Mouse (Mus musculus) forebrain, embryonic 14.5 days (tissue): ENCODE data around the gene Pex11b. TPM values are rescaled to one million over a fixed set of nuclear protein-coding genes. Genes with fewer than 3 reads are reported as not detected.
A peak's percentile ranks its signal among the peaks of the same experiment; 100 is the strongest.
"Not testable (repeated sequence)": the region's sequence is repeated elsewhere in the genome, so short reads cannot be mapped to it uniquely, and the experiment has no call there.

ENCODE experiments used
- ATAC-seq: fragments of 200-750 bp; cut with Nextera tagmentation; 2 replicates; pipeline ENCODE4 v1.8.0; 2017; ENCODE audit warnings: mild to moderate bottlenecking, moderate library complexity
- DNase-seq: peaks from one replicate; pipeline ENCODE4 v3.0.0-alpha.2; 2015; ENCODE audit warnings: low spot score
- H3K27ac ChIP-seq: fragments of 300-500 bp; sonication (generic); 2 replicates; pipeline ENCODE4 v1.5.1; 2014; ENCODE audit warnings: low read depth, mild to moderate bottlenecking, control low read depth, low read length, moderate library complexity
- H3K27me3 ChIP-seq: fragments of 300-500 bp; sonication (generic); replicated peaks from 2 replicates; pipeline ENCODE4 v1.6.1; 2014; ENCODE audit warnings: low read length, control low read depth, mixed read lengths; ENCODE audit not compliant: control insufficient read depth, insufficient read depth
- H3K36me3 ChIP-seq: fragments of 300-500 bp; sonication (generic); 2 replicates; pipeline ENCODE4 v1.6.1; 2014; ENCODE audit warnings: low read length, control low read depth; ENCODE audit not compliant: control insufficient read depth, insufficient read depth
- H3K4me1 ChIP-seq: fragments of 300-500 bp; sonication (generic); 2 replicates; pipeline ENCODE4 v1.6.1; 2014; ENCODE audit warnings: antibody characterized with exemption, low read length, control low read depth; ENCODE audit not compliant: control insufficient read depth, insufficient read depth
- H3K4me2 ChIP-seq: fragments of 300-500 bp; sonication (generic); 2 replicates; pipeline ENCODE4 v1.6.1; 2014; ENCODE audit warnings: mild to moderate bottlenecking, control low read depth, low read length
- H3K4me3 ChIP-seq: fragments of 300-500 bp; sonication (generic); 2 replicates; pipeline ENCODE4 v1.5.1; 2014; ENCODE audit warnings: low read depth, low read length, control low read depth
- H3K9ac ChIP-seq: fragments of 300-500 bp; sonication (generic); 2 replicates; pipeline ENCODE4 v1.6.1; 2014; ENCODE audit warnings: mild to moderate bottlenecking, low read length, control low read depth, moderate library complexity
- H3K9me3 ChIP-seq: fragments of 300-500 bp; sonication (generic); replicated peaks from 2 replicates; pipeline ENCODE4 v1.6.1; 2016; ENCODE audit warnings: low read length, control low read depth, mixed read lengths; ENCODE audit not compliant: control insufficient read depth
- WGBS: fragments of 180-500 bp; shearing (Covaris S2); extraction: QIAGEN DNeasy Blood & Tissue Kit; methylation state at CpG from one replicate; pipeline ENCODE4 v1.1.7; 2014; 5-methylcytosine and 5-hydroxymethylcytosine counted together
- polyA plus RNA-seq: library from polyadenylated mRNA; unstranded; fragments of >200 nt; fragmentation: Nextera tagmentation; extraction: Ambion mirVana; gene quantifications from 2 replicates; pipeline ENCODE4 v1.2.1, GENCODE M21; 2014

The Pex11b gene
- polyA plus RNA-seq, 1 experiment from 2014 or later: 64.4 TPM

DNA sequence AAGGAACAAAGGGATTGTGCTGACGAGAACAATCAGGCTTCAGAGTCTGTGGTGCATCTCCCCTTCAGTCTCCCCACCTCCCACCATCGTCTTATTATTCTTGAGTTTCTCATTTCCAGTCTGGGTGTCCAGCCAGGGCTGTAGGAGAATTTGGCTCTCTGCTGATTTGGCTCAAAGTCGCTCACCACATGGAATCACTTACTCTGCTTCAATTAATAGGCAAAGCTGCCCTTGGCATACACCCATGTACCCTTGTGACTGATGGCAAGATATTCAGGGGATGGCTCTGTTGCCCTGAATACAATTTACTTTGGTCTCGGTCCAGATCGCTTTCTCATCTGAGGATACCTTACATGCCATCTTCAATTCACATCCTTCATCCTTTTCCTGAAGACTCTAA lies 31.9 kb upstream of the Pex11b start:
- Histone ChIP-seq H3K9ac (peak overlapping the region; percentile 90), H3K4me2 (peak overlapping the region; percentile 69), H3K4me3 (peak overlapping the region; percentile 82), H3K36me3 (no peaks in the 10 kb centered on the region), H3K27me3 (no peaks in the 10 kb centered on the region), H3K9me3 (no peaks in the 10 kb centered on the region), H3K27ac (peak overlapping the region; percentile 96), H3K4me1 (peaks cover 46% of the 10 kb centered on the region)
- WGBS: 35% methylated on average over 5 of the region's 5 CpGs
- ATAC-seq: no peak
- peak; percentile 63 for DNase-seq

DNA sequence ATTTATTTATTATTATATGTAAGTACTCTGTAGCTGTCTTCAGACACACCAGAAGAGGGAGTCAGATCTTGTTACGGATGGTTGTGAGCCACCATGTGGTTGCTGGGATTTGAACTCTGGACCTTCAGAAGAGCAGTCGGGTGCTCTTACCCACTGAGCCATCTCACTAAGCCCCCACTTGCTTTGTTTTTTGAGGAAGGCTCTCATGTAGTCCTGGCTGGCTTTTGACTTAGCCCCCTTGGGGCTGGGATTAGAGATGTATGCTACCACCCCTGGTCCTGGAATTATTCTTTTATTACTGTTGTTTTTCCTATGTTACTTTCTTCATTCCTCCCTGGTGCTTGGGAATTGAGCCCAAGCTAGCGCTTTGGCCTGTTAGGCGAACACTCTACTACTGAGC lies 29.2 kb upstream of the Pex11b start:
- not testable (repeated sequence) for DNase-seq, H3K4me3 ChIP-seq, H3K9me3 ChIP-seq, H3K9ac ChIP-seq, ATAC-seq, H3K36me3 ChIP-seq, H3K27ac ChIP-seq, H3K4me2 ChIP-seq, H3K27me3 ChIP-seq
- 84% methylated on average over 4 of the region's 4 CpGs for WGBS
- peaks cover 36% of the 10 kb centered on the region for H3K4me1 ChIP-seq

DNA sequence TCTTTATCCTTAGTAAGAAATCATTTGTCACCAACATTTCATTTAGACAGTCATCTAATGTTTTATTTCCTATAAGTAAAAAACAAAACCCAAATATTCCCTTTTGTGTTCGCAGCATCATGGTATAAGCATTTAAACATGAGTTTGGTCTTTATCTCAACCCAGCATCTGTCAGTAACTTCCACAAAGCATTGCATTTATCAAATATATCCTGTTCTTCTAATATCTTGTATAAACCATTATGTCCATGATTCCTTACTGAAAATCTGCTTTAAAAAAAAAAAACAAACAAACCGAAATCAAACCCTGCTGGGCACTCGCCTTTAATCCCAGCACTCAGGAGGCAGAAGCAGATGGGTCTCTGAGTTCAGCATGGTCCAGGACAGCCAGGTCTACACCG lies 28.6 kb upstream of the Pex11b start:
- 91% methylated on average over 4 of the region's 4 CpGs for WGBS
- Histone ChIP-seq H3K27me3 (no peaks in the 10 kb centered on the region), H3K4me2 (no peak overlapping the region), H3K4me1 (peaks cover 36% of the 10 kb centered on the region), H3K4me3 (no peak overlapping the region), H3K36me3 (no peaks in the 10 kb centered on the region), H3K9ac (no peak overlapping the region), H3K9me3 (no peaks in the 10 kb centered on the region), H3K27ac (no peak overlapping the region)
- no peak for ATAC-seq
- no peak for DNase-seq

GRCm38 (mm10) chr3:96617941-96618340 lies 17.2 kb upstream of the Pex11b start:
- H3K9me3 ChIP-seq: no peaks in the 10 kb centered on the region
- 97% methylated on average over 3 of the region's 3 CpGs for WGBS
- H3K9ac ChIP-seq: no peak overlapping the region
- H3K4me2 ChIP-seq: no peak overlapping the region
- H3K4me3 ChIP-seq: no peak overlapping the region
- peaks cover 71% of the 10 kb centered on the region for H3K36me3 ChIP-seq
- H3K27ac ChIP-seq: no peak overlapping the region
- no peak for ATAC-seq
- no peaks in the 10 kb centered on the region for H3K27me3 ChIP-seq
- DNase-seq: no peak
- no peaks in the 10 kb centered on the region for H3K4me1 ChIP-seq

DNA sequence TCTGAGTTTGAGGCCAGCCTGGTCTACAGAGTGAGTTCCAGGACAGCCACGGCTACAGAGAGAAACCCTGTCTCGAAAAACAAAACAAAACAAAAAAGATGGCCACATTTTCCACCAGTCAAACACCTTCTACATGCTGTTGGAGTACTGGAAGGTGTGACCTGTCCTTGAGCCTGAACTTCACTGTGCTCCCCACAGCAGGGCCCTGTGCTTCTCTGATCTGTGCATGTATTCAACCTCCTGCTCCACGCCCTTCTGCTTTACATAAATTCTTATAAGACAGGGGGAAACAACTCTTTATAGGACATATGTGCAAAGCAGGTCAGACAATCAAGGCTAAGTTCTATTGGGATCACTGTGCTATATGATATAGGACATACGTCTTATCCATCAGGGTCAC lies 12.0 kb upstream of the Pex11b start:
- WGBS: 86% methylated on average over 4 of the region's 4 CpGs
- no peak for ATAC-seq
- no peak overlapping the region for H3K4me3 ChIP-seq
- no peak overlapping the region for H3K9ac ChIP-seq
- no peak for DNase-seq
- H3K9me3 ChIP-seq: no peaks in the 10 kb centered on the region
- no peak overlapping the region for H3K4me2 ChIP-seq
- H3K4me1 ChIP-seq: no peaks in the 10 kb centered on the region
- peaks cover 61% of the 10 kb centered on the region for H3K36me3 ChIP-seq
- H3K27me3 ChIP-seq: no peaks in the 10 kb centered on the region
- H3K27ac ChIP-seq: no peak overlapping the region

- Histone ChIP-seq H3K27ac (peak within 1 kb of the TSS; percentile 59; the same call in 1 of the 2 replicates), H3K27me3 (no peaks in the 10 kb centered on the region), H3K4me1 (peaks cover 14% of the 10 kb centered on the region), H3K36me3 (peaks cover 37% of the 10 kb centered on the region), H3K9me3 (no peaks in the 10 kb centered on the region), H3K4me2 (peak within 1 kb of the TSS; percentile 84), H3K9ac (peak within 1 kb of the TSS; percentile 73), H3K4me3 (peak within 1 kb of the TSS; percentile 64)
- under 1% methylated on average over 48 of the region's 48 CpGs for WGBS
- ATAC-seq: peak; percentile 93
- peak; percentile 100 for DNase-seq
Observed at GRCm38 (mm10) chr3:96629729-96630600, 5.2 kb upstream of the Pex11b start, which contains the start of gene Rbm8a. Rbm8a (plus strand) TSS chr3:96629933.

GRCm38 (mm10) chr3:96632058-96632457 lies 3.1 kb upstream of the Pex11b start:
- ATAC-seq: no peak
- Histone ChIP-seq H3K4me2 (no peak overlapping the region), H3K27me3 (no peaks in the 10 kb centered on the region), H3K9ac (no peak overlapping the region), H3K9me3 (no peaks in the 10 kb centered on the region), H3K4me3 (no peak overlapping the region), H3K27ac (no peak overlapping the region), H3K36me3 (peaks cover 31% of the 10 kb centered on the region), H3K4me1 (peaks cover 21% of the 10 kb centered on the region)
- no peak for DNase-seq

GRCm38 (mm10) chr3:96634015-96634414 lies 1.2 kb upstream of the Pex11b start:
- H3K4me2 ChIP-seq: no peak overlapping the region
- H3K36me3 ChIP-seq: peaks cover 41% of the 10 kb centered on the region
- H3K4me1 ChIP-seq: peaks cover 19% of the 10 kb centered on the region
- H3K9ac ChIP-seq: no peak overlapping the region
- 77% methylated on average over 1 of the region's 1 CpGs for WGBS
- no peak for ATAC-seq
- H3K27ac ChIP-seq: no peak overlapping the region
- DNase-seq: no peak
- 0 out of 2 replicates have a peak, but pooled peaks cover under 1% of the 10 kb centered on the region for H3K9me3 ChIP-seq
- H3K27me3 ChIP-seq: no peaks in the 10 kb centered on the region
- H3K4me3 ChIP-seq: no peak overlapping the region

- Histone ChIP-seq H3K4me1 (peaks cover 13% of the 10 kb centered on the region), H3K4me3 (peak overlapping the region; percentile 66), H3K4me2 (peak overlapping the region; percentile 81), H3K27me3 (no peaks in the 10 kb centered on the region), H3K9me3 (0 out of 2 replicates have a peak, but pooled peaks cover 2% of the 10 kb centered on the region), H3K9ac (peak overlapping the region; percentile 89), H3K27ac (peak overlapping the region; percentile 70; the same call in 1 of the 2 replicates), H3K36me3 (peaks cover 53% of the 10 kb centered on the region)
- 15% methylated on average over 15 of the region's 15 CpGs for WGBS
- DNase-seq: no peak
- ATAC-seq: no peak; the same call in 1 of the 2 replicates
Observed at GRCm38 (mm10) chr3:96635906-96636305, 730 bp downstream of the Pex11b start.
